Mouse (Mus musculus): Measurements from ENCODE around the gene Adgrl4.

Adgrl4 gene

GRCm38 (mm10) chr3:151437693-151438092 is at the start of gene Adgrl4:
TSS of gene Adgrl4 (plus strand) at chr3:151437887.
- no peak for DNase-seq (ENCODE audit: low spot score)

GRCm38 (mm10) chr3:151390912-151391311 is 46.8 kb upstream of the Adgrl4 start:
- DNase-seq (ENCODE audit: low spot score) = no peak

GRCm38 (mm10) chr3:151392891-151393290 is 44.8 kb upstream of the Adgrl4 start:
- DNase-seq (ENCODE audit: low spot score) = no peak

- no peak for DNase-seq (ENCODE audit: low spot score)
Measured at GRCm38 (mm10) chr3:151393330-151393729, 44.4 kb upstream of the Adgrl4 start.

- DNase-seq (ENCODE audit: low spot score) = no peak
Measured at GRCm38 (mm10) chr3:151399270-151399669, 38.4 kb upstream of the Adgrl4 start.

- DNase-seq (ENCODE audit: low spot score) = no peak
Measured at GRCm38 (mm10) chr3:151411031-151411430, 26.7 kb upstream of the Adgrl4 start.

- DNase-seq (ENCODE audit: low spot score) = no peak
Measured at GRCm38 (mm10) chr3:151411488-151411887, 26.2 kb upstream of the Adgrl4 start.

GRCm38 (mm10) chr3:151416931-151417330 is 20.8 kb upstream of the Adgrl4 start:
- DNase-seq (ENCODE audit: low spot score) = no peak

- DNase-seq (ENCODE audit: low spot score) = no peak
Measured at GRCm38 (mm10) chr3:151417688-151418572, 19.8 kb upstream of the Adgrl4 start.

- DNase-seq (ENCODE audit: low spot score) = no peak
Measured at GRCm38 (mm10) chr3:151424326-151425207, 13.1 kb upstream of the Adgrl4 start.

- DNase-seq (ENCODE audit: low spot score) = no peak
Measured at GRCm38 (mm10) chr3:151430106-151430505, 7.6 kb upstream of the Adgrl4 start.

- no peak for DNase-seq (ENCODE audit: low spot score)
Measured at GRCm38 (mm10) chr3:151431507-151431906, 6.2 kb upstream of the Adgrl4 start.

GRCm38 (mm10) chr3:151438364-151438763 is 677 bp downstream of the Adgrl4 start:
- no peak for DNase-seq (ENCODE audit: low spot score)

- no peak for DNase-seq (ENCODE audit: low spot score)
Measured at GRCm38 (mm10) chr3:151439976-151440375, 2.3 kb downstream of the Adgrl4 start.

GRCm38 (mm10) chr3:151442026-151442425 is 4.3 kb downstream of the Adgrl4 start:
- no peak for DNase-seq (ENCODE audit: low spot score)

GRCm38 (mm10) chr3:151443486-151443885 is 5.8 kb downstream of the Adgrl4 start:
- DNase-seq (ENCODE audit: low spot score) = no peak

- no peak for DNase-seq (ENCODE audit: low spot score)
Measured at GRCm38 (mm10) chr3:151444284-151444683, 6.6 kb downstream of the Adgrl4 start.

GRCm38 (mm10) chr3:151445936-151446335 is 8.2 kb downstream of the Adgrl4 start:
- DNase-seq (ENCODE audit: low spot score) = no peak

GRCm38 (mm10) chr3:151454985-151455701 is 17.5 kb downstream of the Adgrl4 start:
- no peak for DNase-seq (ENCODE audit: low spot score)

GRCm38 (mm10) chr3:151459430-151460190 is 21.9 kb downstream of the Adgrl4 start:
- no peak for DNase-seq (ENCODE audit: low spot score)

- DNase-seq (ENCODE audit: low spot score) = no peak
Measured at GRCm38 (mm10) chr3:151465215-151465614, 27.5 kb downstream of the Adgrl4 start.

Measured in c-Kit-positive CD71-positive TER-119-positive erythroid progenitor cells, embryonic 14.5 days (primary cell).